Mouse (Mus musculus) kidney, embryonic 15.5 days (tissue): Measurements from ENCODE around the gene Celf5. TPM values are rescaled to one million over a fixed set of nuclear protein-coding genes. Genes with fewer than 3 reads are reported as not detected.
A peak's percentile ranks its signal among the peaks of the same experiment; 100 is the strongest.

Source experiments
- ATAC-seq: fragments of 200-750 bp; cut with Nextera tagmentation; replicated peaks from 2 replicates; pipeline ENCODE4 v1.8.0; 2017; ENCODE audit warnings: moderate TSS enrichment; ENCODE audit not compliant: low FRiP score
- H3K27ac ChIP-seq: fragments of 300-500 bp; sonication (generic); 2 replicates; pipeline ENCODE4 v1.5.1; 2015; ENCODE audit warnings: mild to moderate bottlenecking, inconsistent platforms
- H3K27me3 ChIP-seq: fragments of 300-500 bp; sonication (generic); 2 replicates; pipeline ENCODE4 v1.6.1; 2015; ENCODE audit warnings: inconsistent platforms
- H3K36me3 ChIP-seq: fragments of 300-500 bp; sonication (generic); 2 replicates; pipeline ENCODE4 v1.6.1; 2015; ENCODE audit warnings: inconsistent platforms
- H3K4me1 ChIP-seq: fragments of 300-500 bp; sonication (generic); 2 replicates; pipeline ENCODE4 v1.6.1; 2015; ENCODE audit warnings: inconsistent platforms
- H3K4me2 ChIP-seq: fragments of 300-500 bp; sonication (generic); 2 replicates; pipeline ENCODE4 v1.6.1; 2015; ENCODE audit warnings: moderate library complexity, mild to moderate bottlenecking, inconsistent platforms
- H3K4me3 ChIP-seq: fragments of 300-500 bp; sonication (generic); replicated peaks from 2 replicates; pipeline ENCODE4 v1.5.1; 2015; ENCODE audit warnings: mild to moderate bottlenecking, inconsistent platforms
- H3K9ac ChIP-seq: fragments of 300-500 bp; sonication (generic); 2 replicates; pipeline ENCODE4 v1.6.1; 2015; ENCODE audit warnings: mild to moderate bottlenecking, inconsistent platforms
- H3K9me3 ChIP-seq: fragments of 300-500 bp; sonication (generic); replicated peaks from 2 replicates; pipeline ENCODE4 v1.6.1; 2016; ENCODE audit warnings: inconsistent platforms
- WGBS: fragments of 180-500 bp; shearing (Covaris S2); methylation state at CpG from one replicate; pipeline ENCODE4 v1.1.7; 2015; ENCODE audit warnings: mixed read lengths; 5-methylcytosine and 5-hydroxymethylcytosine counted together
- polyA plus RNA-seq: library from polyadenylated mRNA; unstranded; fragments of >200 nt; fragmentation: Nextera tagmentation; extraction: Ambion mirVana; gene quantifications from 2 replicates; pipeline ENCODE4 v1.2.1, GENCODE M21; 2015

The Celf5 gene
- polyA plus RNA-seq, 1 experiment from 2014 or later, result 0.82 TPM

- Histone ChIP-seq H3K27ac (no peak overlapping the region), H3K27me3 (no peaks in the 10 kb centered on the region), H3K9ac (no peak overlapping the region), H3K36me3 (peaks cover 19% of the 10 kb centered on the region; the same call in 1 of the 2 replicates), H3K4me1 (peaks cover 76% of the 10 kb centered on the region), H3K9me3 (no peaks in the 10 kb centered on the region), H3K4me3 (no peak overlapping the region), H3K4me2 (no peak overlapping the region)
- ATAC-seq, result no peak
- WGBS, result 65% methylated on average over 4 of the region's 4 CpGs
These were observed 61.3 kb downstream of the Celf5 start for GRCm38 (mm10) chr10:81421041-81421796.

DNA sequence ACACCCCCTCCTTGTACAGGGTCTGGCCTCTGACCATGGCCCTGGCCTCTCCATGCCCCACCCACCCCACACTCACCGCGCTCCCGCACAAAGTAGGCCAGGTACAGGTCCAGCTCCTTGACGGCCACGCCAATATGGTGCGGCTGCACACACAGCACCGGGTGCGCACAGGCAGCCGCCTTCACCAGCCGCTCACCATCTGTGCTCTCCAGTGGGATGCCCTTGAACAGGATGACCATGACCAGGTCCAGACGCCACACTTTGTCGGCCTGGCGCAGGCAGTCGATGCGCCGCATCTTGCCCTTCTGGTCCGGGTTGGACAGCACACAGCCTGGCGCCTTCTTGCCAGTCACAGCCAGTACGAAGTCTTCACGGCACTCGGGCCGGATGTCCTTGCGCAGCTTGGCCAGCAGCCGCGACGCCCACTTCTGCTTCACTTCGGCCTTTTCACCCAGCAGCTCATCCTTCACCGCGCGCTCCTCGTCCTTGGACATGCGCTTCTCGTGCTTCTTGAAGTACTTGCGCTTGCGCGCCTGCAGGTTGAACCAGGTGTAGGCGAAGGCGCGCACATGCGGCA, 62.2 kb downstream of the Celf5 start:
- 90% methylated on average over 40 of the region's 40 CpGs for WGBS
- H3K27me3 ChIP-seq, result no peaks in the 10 kb centered on the region
- peaks cover 77% of the 10 kb centered on the region for H3K4me1 ChIP-seq
- H3K9me3 ChIP-seq, result no peaks in the 10 kb centered on the region
- no peak overlapping the region for H3K27ac ChIP-seq
- H3K4me2 ChIP-seq, result no peak overlapping the region
- H3K9ac ChIP-seq, result no peak overlapping the region
- H3K36me3 ChIP-seq, result peaks cover 19% of the 10 kb centered on the region; the same call in 1 of the 2 replicates
- no peak for ATAC-seq
- H3K4me3 ChIP-seq, result no peak overlapping the region

DNA sequence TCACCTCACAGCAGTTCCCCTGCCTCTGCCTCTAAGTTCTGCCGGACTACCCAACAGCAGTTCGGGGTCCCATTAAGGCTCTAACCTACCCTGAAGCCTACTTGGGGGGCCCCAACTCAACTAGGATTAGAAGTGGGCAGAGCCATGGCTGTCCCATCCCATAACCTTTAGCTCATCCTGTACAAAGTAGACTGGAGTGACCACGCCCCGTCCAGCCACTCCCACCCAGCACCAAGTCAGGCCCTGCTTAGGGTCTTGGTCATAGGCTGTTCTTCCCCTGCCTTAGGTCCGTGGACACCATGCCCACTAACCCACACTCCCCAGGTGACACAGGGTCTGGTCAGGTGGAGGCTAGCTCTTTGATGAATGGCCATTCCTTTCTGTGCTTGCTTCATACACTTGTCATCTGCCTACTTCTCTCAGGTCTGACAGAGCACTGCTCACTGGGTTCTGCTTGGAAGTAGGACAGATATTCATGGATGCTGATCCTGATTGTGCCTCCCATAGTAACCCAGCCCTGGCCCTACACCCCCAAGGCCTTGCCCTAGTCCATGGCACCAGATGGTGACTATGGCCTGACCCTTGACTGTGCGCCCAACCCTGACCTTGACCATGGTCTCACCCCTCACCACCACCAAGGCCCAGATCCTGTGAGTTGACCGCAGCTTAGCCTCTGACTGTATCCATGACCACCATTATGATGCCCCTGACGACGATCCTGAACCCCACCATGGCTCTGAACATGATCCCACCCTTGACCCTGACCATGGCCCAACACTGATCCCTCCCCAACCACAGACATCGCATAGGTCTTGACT, 63.2 kb downstream of the Celf5 start:
- 88% methylated on average over 10 of the region's 10 CpGs for WGBS
- Histone ChIP-seq H3K36me3 (peaks cover 19% of the 10 kb centered on the region; the same call in 1 of the 2 replicates), H3K9me3 (no peaks in the 10 kb centered on the region)

GRCm38 (mm10) chr10:81418216-81419070, 64.1 kb downstream of the Celf5 start:
- Histone ChIP-seq H3K9ac (no peak overlapping the region), H3K4me2 (no peak overlapping the region), H3K27me3 (no peaks in the 10 kb centered on the region), H3K36me3 (peaks cover 20% of the 10 kb centered on the region; the same call in 1 of the 2 replicates), H3K27ac (0 out of 2 replicates have a peak overlapping the region, but pooled peaks have one; percentile 9), H3K4me3 (no peak overlapping the region), H3K4me1 (peaks cover 77% of the 10 kb centered on the region), H3K9me3 (no peaks in the 10 kb centered on the region)
- ATAC-seq, result no peak
- WGBS, result 44% methylated on average over 11 of the region's 11 CpGs

More for the DNA sequence above, 63.2 kb downstream of the Celf5 start:
- no peaks in the 10 kb centered on the region for H3K27me3 ChIP-seq
- H3K4me3 ChIP-seq, result no peak overlapping the region
- peaks cover 77% of the 10 kb centered on the region for H3K4me1 ChIP-seq
- no peak overlapping the region for H3K9ac ChIP-seq
- H3K4me2 ChIP-seq, result no peak overlapping the region
- no peak overlapping the region for H3K27ac ChIP-seq
- no peak for ATAC-seq

DNA sequence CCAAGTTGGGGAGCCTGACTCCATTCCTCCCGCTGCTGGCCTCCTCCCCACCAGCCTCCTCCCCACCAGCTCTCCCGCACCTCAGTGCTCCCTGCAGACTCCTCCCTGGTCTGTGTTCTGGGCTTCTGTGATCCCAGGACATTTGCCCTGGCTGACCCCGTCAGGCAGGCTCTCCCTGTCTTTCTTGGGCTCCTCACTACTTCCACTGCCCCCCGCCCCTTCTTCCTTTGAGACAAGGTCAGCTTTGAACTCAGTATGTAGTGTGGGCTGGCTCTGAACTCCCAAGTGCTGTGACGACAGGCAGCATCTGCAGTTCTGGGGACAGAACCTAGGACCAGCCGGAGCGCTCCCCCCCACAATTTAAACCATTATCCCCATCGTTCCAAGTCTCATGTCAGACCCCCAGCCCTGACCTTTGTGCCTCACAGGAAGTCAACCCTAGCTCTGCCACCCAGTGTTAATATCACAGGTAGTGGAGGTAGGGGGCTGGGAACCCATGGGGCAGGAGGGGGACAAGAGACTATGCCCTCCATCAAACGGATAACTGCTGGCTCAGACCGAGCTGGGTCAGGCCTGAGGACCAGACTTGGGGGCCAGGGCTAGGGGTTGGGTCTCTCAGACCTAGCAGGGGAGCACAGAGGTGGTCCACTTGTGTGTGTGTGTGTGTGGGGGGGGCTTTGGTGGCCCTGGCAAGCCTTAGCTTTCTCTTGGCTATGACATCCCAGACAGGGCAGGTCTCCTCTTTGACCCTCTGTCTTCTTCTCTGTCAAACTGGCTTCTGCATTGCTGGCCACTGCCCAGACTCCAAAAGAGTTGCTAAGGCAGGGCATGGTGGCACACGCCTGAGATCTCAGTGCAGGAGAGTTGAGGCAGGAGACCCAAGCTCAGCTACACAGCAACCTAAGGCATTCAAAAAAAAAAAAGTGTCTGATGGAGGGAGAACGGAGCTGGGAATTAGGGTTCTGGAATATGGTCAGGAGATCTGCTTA, 65.0 kb downstream of the Celf5 start:
- Histone ChIP-seq H3K4me3 (peak overlapping the region; percentile 32), H3K36me3 (peaks cover 26% of the 10 kb centered on the region), H3K27ac (peak overlapping the region; percentile 86), H3K4me1 (peaks cover 82% of the 10 kb centered on the region), H3K9ac (peak overlapping the region; percentile 38), H3K27me3 (no peaks in the 10 kb centered on the region), H3K9me3 (no peaks in the 10 kb centered on the region), H3K4me2 (peak overlapping the region; percentile 68)
- ATAC-seq, result no peak
- WGBS, result 47% methylated on average over 12 of the region's 12 CpGs

DNA sequence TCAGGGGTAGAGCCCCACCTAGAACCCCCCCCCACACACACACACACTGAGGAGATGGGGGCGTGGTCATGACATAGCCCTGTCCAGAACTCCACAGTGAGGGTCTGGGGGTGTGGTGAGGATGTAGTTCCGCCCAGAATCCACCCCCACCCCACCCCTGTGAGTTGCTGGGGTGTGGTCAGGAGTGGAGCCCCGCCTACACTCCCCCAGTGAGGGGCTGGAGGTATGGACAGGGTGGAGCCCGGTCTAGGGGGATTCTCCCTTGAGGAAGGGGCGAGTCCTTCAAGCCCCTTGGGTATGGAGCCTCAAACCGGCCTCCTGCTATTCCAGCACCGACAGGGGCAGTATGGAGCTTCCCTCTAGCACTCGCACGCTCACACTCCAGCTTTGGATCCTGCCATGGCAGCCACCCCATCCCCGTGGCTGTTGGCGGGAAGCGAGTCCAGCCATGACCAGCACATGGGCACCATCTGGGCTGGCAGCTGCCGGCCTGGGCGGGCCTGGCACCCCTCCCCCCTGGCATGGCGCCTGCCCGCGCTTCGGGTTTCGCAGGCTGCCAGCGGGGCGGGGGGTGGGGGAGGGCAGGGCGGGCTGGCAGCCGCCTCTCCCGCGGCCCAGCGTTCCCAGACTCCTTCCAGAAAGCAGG, 65.8 kb downstream of the Celf5 start:
- H3K4me1 ChIP-seq, result peaks cover 87% of the 10 kb centered on the region
- WGBS, result 4% methylated on average over 26 of the region's 26 CpGs

GRCm38 (mm10) chr10:81415549-81416310, 66.8 kb downstream of the Celf5 start:
- Histone ChIP-seq H3K4me2 (no peak overlapping the region), H3K36me3 (peaks cover 26% of the 10 kb centered on the region), H3K9me3 (no peaks in the 10 kb centered on the region), H3K4me3 (no peak overlapping the region), H3K27me3 (no peaks in the 10 kb centered on the region), H3K27ac (peak overlapping the region; percentile 86), H3K4me1 (peaks cover 93% of the 10 kb centered on the region), H3K9ac (peak overlapping the region; percentile 18; the same call in 1 of the 2 replicates)
- ATAC-seq, result no peak
- WGBS, result 63% methylated on average over 17 of the region's 17 CpGs

More for the DNA sequence above, 65.8 kb downstream of the Celf5 start:
- peak overlapping the region; percentile 68 for H3K4me2 ChIP-seq
- no peaks in the 10 kb centered on the region for H3K9me3 ChIP-seq
- peak; percentile 69 for ATAC-seq
- H3K27ac ChIP-seq, result peak overlapping the region; percentile 86
- peak overlapping the region; percentile 38 for H3K9ac ChIP-seq
- H3K36me3 ChIP-seq, result peaks cover 26% of the 10 kb centered on the region
- peak overlapping the region; percentile 32 for H3K4me3 ChIP-seq
- H3K27me3 ChIP-seq, result no peaks in the 10 kb centered on the region

DNA sequence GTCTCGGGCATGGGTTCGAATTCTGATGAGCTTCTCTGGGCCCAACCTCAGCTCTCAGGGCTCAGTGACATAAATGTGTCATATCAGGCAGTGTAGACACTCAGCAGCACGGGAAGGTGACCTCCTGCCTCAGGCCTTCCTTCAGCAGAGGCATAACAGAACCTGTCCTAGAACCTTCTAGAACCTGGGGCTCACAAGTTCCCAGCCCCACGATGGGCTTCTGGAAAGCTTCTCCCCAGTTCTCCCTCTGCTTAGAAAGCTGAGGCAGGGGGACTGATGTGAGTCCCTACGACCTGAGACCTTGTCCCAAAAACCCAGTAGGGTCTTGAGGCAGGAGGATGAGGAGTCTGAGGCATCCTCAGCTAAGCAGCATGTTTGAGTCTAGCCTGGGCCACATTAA, 67.4 kb downstream of the Celf5 start:
- WGBS, result 79% methylated on average over 5 of the region's 5 CpGs
- Histone ChIP-seq H3K4me3 (no peak overlapping the region), H3K36me3 (peaks cover 23% of the 10 kb centered on the region), H3K27ac (0 out of 2 replicates have a peak overlapping the region, but pooled peaks have one; percentile 86), H3K27me3 (no peaks in the 10 kb centered on the region), H3K9me3 (no peaks in the 10 kb centered on the region), H3K4me2 (no peak overlapping the region), H3K4me1 (peaks cover 99% of the 10 kb centered on the region), H3K9ac (peak overlapping the region; percentile 18; the same call in 1 of the 2 replicates)
- ATAC-seq, result no peak

GRCm38 (mm10) chr10:81414682-81415081, 67.8 kb downstream of the Celf5 start:
- Histone ChIP-seq H3K9me3 (no peaks in the 10 kb centered on the region), H3K27me3 (no peaks in the 10 kb centered on the region), H3K27ac (peak overlapping the region; percentile 84; the same call in 1 of the 2 replicates), H3K9ac (no peak overlapping the region), H3K4me1 (peaks cover 100% of the 10 kb centered on the region), H3K36me3 (peaks cover 19% of the 10 kb centered on the region), H3K4me3 (no peak overlapping the region), H3K4me2 (no peak overlapping the region)
- no peak for ATAC-seq
